Mouse (Mus musculus) forebrain, embryonic 12.5 days (tissue): ENCODE data around the gene Gpha2. TPM values are rescaled to one million over a fixed set of nuclear protein-coding genes. Genes with fewer than 3 reads are reported as not detected.

ENCODE experiments used
- ATAC-seq: fragments of 200-750 bp; cut with Nextera tagmentation; 2 replicates; pipeline ENCODE4 v1.8.0; 2017; ENCODE audit warnings: moderate TSS enrichment; ENCODE audit not compliant: low FRiP score
- H3K27ac ChIP-seq: fragments of 300-500 bp; sonication (generic); 2 replicates; pipeline ENCODE4 v1.5.1; 2016; ENCODE audit warnings: mild to moderate bottlenecking
- H3K27me3 ChIP-seq: fragments of 300-500 bp; sonication (generic); 2 replicates; pipeline ENCODE4 v1.6.1; 2016; ENCODE audit warnings: mild to moderate bottlenecking
- H3K36me3 ChIP-seq: fragments of 300-500 bp; sonication (generic); replicated peaks from 2 replicates; pipeline ENCODE4 v1.6.1; 2016; ENCODE audit warnings: mild to moderate bottlenecking
- H3K4me1 ChIP-seq: fragments of 300-500 bp; sonication (generic); 2 replicates; pipeline ENCODE4 v1.6.1; 2016
- H3K4me2 ChIP-seq: fragments of 300-500 bp; sonication (generic); 2 replicates; pipeline ENCODE4 v1.6.1; 2016; ENCODE audit warnings: mild to moderate bottlenecking, moderate library complexity
- H3K4me3 ChIP-seq: fragments of 300-500 bp; sonication (generic); replicated peaks from 2 replicates; pipeline ENCODE4 v1.5.1; 2016; ENCODE audit warnings: mild to moderate bottlenecking
- H3K9ac ChIP-seq: fragments of 300-500 bp; sonication (generic); 2 replicates; pipeline ENCODE4 v1.6.1; 2016; ENCODE audit warnings: mild to moderate bottlenecking
- H3K9me3 ChIP-seq: fragments of 300-500 bp; sonication (generic); 2 replicates; pipeline ENCODE4 v1.6.1; 2016
- WGBS: fragments of 180-500 bp; shearing (Covaris S2); methylation state at CpG from one replicate; pipeline ENCODE4 v1.1.7; 2016; 5-methylcytosine and 5-hydroxymethylcytosine counted together
- polyA plus RNA-seq: library from polyadenylated mRNA; unstranded; fragments of >200 nt; fragmentation: Nextera tagmentation; extraction: Ambion mirVana; gene quantifications from 2 replicates; pipeline ENCODE4 v1.2.1, GENCODE M21; 2016

The Gpha2 gene
- polyA plus RNA-seq, 1 experiment from 2014 or later: 0.91 TPM

- H3K9me3 ChIP-seq: no peaks in the 10 kb centered on the region
- peaks cover 5% of the 10 kb centered on the region for H3K4me1 ChIP-seq
- no peak overlapping the region for H3K4me3 ChIP-seq
- peak; percentile 83 for ATAC-seq
- H3K36me3 ChIP-seq: no peaks in the 10 kb centered on the region
- H3K4me2 ChIP-seq: no peak overlapping the region
- no peak overlapping the region for H3K9ac ChIP-seq
- H3K27me3 ChIP-seq: peaks cover 15% of the 10 kb centered on the region; the same call in 1 of the 2 replicates
- H3K27ac ChIP-seq: no peak overlapping the region
- WGBS: 20% methylated on average over 8 of the region's 8 CpGs
These were observed 42.0 kb downstream of the Gpha2 start for GRCm38 (mm10) chr19:6268170-6268528.

GRCm38 (mm10) chr19:6268670-6269132, 42.5 kb downstream of the Gpha2 start:
- 87% methylated on average over 7 of the region's 7 CpGs for WGBS
- peaks cover 15% of the 10 kb centered on the region; the same call in 1 of the 2 replicates for H3K27me3 ChIP-seq
- peaks cover 5% of the 10 kb centered on the region for H3K4me1 ChIP-seq
- no peak overlapping the region for H3K27ac ChIP-seq
- H3K4me2 ChIP-seq: no peak overlapping the region
- no peaks in the 10 kb centered on the region for H3K36me3 ChIP-seq
- no peaks in the 10 kb centered on the region for H3K9me3 ChIP-seq
- no peak overlapping the region for H3K9ac ChIP-seq
- no peak overlapping the region for H3K4me3 ChIP-seq
- ATAC-seq: no peak

- H3K36me3 ChIP-seq: no peaks in the 10 kb centered on the region
- WGBS: 87% methylated on average over 8 of the region's 8 CpGs
- peaks cover 5% of the 10 kb centered on the region for H3K4me1 ChIP-seq
- H3K27me3 ChIP-seq: peaks cover 15% of the 10 kb centered on the region; the same call in 1 of the 2 replicates
- no peaks in the 10 kb centered on the region for H3K9me3 ChIP-seq
- no peak overlapping the region for H3K4me3 ChIP-seq
- no peak overlapping the region for H3K27ac ChIP-seq
- no peak overlapping the region for H3K9ac ChIP-seq
- H3K4me2 ChIP-seq: no peak overlapping the region
- ATAC-seq: no peak
These were observed 43.8 kb downstream of the Gpha2 start for GRCm38 (mm10) chr19:6269798-6270475.

- Histone ChIP-seq H3K9ac (no peak overlapping the region), H3K27me3 (peaks cover 15% of the 10 kb centered on the region; the same call in 1 of the 2 replicates), H3K27ac (no peak overlapping the region), H3K4me2 (no peak overlapping the region), H3K9me3 (no peaks in the 10 kb centered on the region), H3K4me3 (no peak overlapping the region), H3K4me1 (peaks cover 12% of the 10 kb centered on the region), H3K36me3 (no peaks in the 10 kb centered on the region)
- ATAC-seq: no peak
- 67% methylated on average over 9 of the region's 9 CpGs for WGBS
These were observed 44.5 kb downstream of the Gpha2 start for GRCm38 (mm10) chr19:6270661-6271060.

GRCm38 (mm10) chr19:6271206-6271605, 45.0 kb downstream of the Gpha2 start:
- Histone ChIP-seq H3K9me3 (no peaks in the 10 kb centered on the region), H3K4me3 (no peak overlapping the region), H3K27me3 (peaks cover 15% of the 10 kb centered on the region; the same call in 1 of the 2 replicates), H3K4me2 (no peak overlapping the region), H3K36me3 (no peaks in the 10 kb centered on the region), H3K4me1 (peaks cover 17% of the 10 kb centered on the region), H3K27ac (no peak overlapping the region), H3K9ac (no peak overlapping the region)
- 33% methylated on average over 8 of the region's 8 CpGs for WGBS
- ATAC-seq: no peak

- Histone ChIP-seq H3K9ac (no peak overlapping the region), H3K36me3 (no peaks in the 10 kb centered on the region), H3K9me3 (no peaks in the 10 kb centered on the region), H3K4me1 (peaks cover 17% of the 10 kb centered on the region), H3K4me2 (no peak overlapping the region), H3K27me3 (peaks cover 13% of the 10 kb centered on the region; the same call in 1 of the 2 replicates), H3K27ac (no peak overlapping the region), H3K4me3 (no peak overlapping the region)
- no peak for ATAC-seq
- 72% methylated on average over 7 of the region's 7 CpGs for WGBS
These were observed 45.9 kb downstream of the Gpha2 start for GRCm38 (mm10) chr19:6272053-6272452.

- Histone ChIP-seq H3K9ac (no peak overlapping the region), H3K9me3 (no peaks in the 10 kb centered on the region), H3K27ac (no peak overlapping the region), H3K4me1 (peaks cover 20% of the 10 kb centered on the region), H3K27me3 (peaks cover 6% of the 10 kb centered on the region; the same call in 1 of the 2 replicates), H3K4me2 (no peak overlapping the region), H3K36me3 (no peaks in the 10 kb centered on the region), H3K4me3 (no peak overlapping the region)
- 89% methylated on average over 4 of the region's 4 CpGs for WGBS
- ATAC-seq: no peak
These were observed 46.6 kb downstream of the Gpha2 start for GRCm38 (mm10) chr19:6272738-6273137.

GRCm38 (mm10) chr19:6273592-6273991, 47.4 kb downstream of the Gpha2 start:
- no peak for ATAC-seq
- WGBS: 83% methylated on average over 4 of the region's 4 CpGs

GRCm38 (mm10) chr19:6273998-6274608, 47.9 kb downstream of the Gpha2 start:
- 96% methylated on average over 13 of the region's 13 CpGs for WGBS
- no peak for ATAC-seq
- no peak overlapping the region for H3K27ac ChIP-seq
- H3K9ac ChIP-seq: no peak overlapping the region
- H3K4me1 ChIP-seq: peaks cover 34% of the 10 kb centered on the region
- no peak overlapping the region for H3K4me2 ChIP-seq
- no peaks in the 10 kb centered on the region for H3K9me3 ChIP-seq
- H3K4me3 ChIP-seq: no peak overlapping the region
- peaks cover 6% of the 10 kb centered on the region; the same call in 1 of the 2 replicates for H3K27me3 ChIP-seq
- no peaks in the 10 kb centered on the region for H3K36me3 ChIP-seq

More at GRCm38 (mm10) chr19:6273592-6273991, 47.4 kb downstream of the Gpha2 start:
- Histone ChIP-seq H3K9ac (no peak overlapping the region), H3K4me2 (no peak overlapping the region), H3K27me3 (peaks cover 6% of the 10 kb centered on the region; the same call in 1 of the 2 replicates), H3K4me3 (no peak overlapping the region), H3K4me1 (peaks cover 28% of the 10 kb centered on the region), H3K9me3 (no peaks in the 10 kb centered on the region), H3K27ac (no peak overlapping the region), H3K36me3 (no peaks in the 10 kb centered on the region)

- WGBS: 8% methylated on average over 15 of the region's 15 CpGs
- Histone ChIP-seq H3K27ac (peak overlapping the region; percentile 57), H3K9me3 (no peaks in the 10 kb centered on the region), H3K4me1 (peaks cover 42% of the 10 kb centered on the region), H3K4me2 (peak overlapping the region; percentile 84), H3K36me3 (peaks cover 14% of the 10 kb centered on the region), H3K9ac (peak overlapping the region; percentile 88), H3K27me3 (peaks cover under 1% of the 10 kb centered on the region; the same call in 1 of the 2 replicates), H3K4me3 (peak overlapping the region; percentile 87)
- no peak for ATAC-seq
These were observed 49.7 kb downstream of the Gpha2 start for GRCm38 (mm10) chr19:6275740-6276389.

GRCm38 (mm10) chr19:6276426-6277421, 50.5 kb downstream of the Gpha2 start, which contains the start of gene Ehd1:
Gene Ehd1 (plus strand): TSS chr19:6276725.
- under 1% methylated on average over 97 of the region's 106 CpGs for WGBS

More at GRCm38 (mm10) chr19:6276426-6277421, 50.5 kb downstream of the Gpha2 start, which contains the start of gene Ehd1:
- Histone ChIP-seq H3K4me3 (peak within 1 kb of the TSS; percentile 87), H3K9ac (peak within 1 kb of the TSS; percentile 88), H3K9me3 (no peaks in the 10 kb centered on the region), H3K27ac (peak within 1 kb of the TSS; percentile 80), H3K27me3 (no peaks in the 10 kb centered on the region), H3K36me3 (peaks cover 23% of the 10 kb centered on the region), H3K4me1 (peaks cover 38% of the 10 kb centered on the region), H3K4me2 (peak within 1 kb of the TSS; percentile 84)
- ATAC-seq: peak; percentile 97
